Mouse (Mus musculus) forebrain, embryonic 15.5 days (tissue): Measurements from ENCODE around the gene Cyb5r2. TPM values are rescaled to one million over a fixed set of nuclear protein-coding genes. Genes with fewer than 3 reads are reported as not detected.
A peak's percentile ranks its signal among the peaks of the same experiment; 100 is the strongest.

Experiments
- ATAC-seq: fragments of 200-750 bp; cut with Nextera tagmentation; replicated peaks from 2 replicates; pipeline ENCODE4 v1.8.0; 2017; ENCODE audit warnings: mild to moderate bottlenecking, moderate TSS enrichment, moderate library complexity
- H3K27ac ChIP-seq: fragments of 300-500 bp; sonication (generic); replicated peaks from 2 replicates; pipeline ENCODE4 v1.5.1; 2015; ENCODE audit warnings: mild to moderate bottlenecking, inconsistent platforms
- H3K27me3 ChIP-seq: fragments of 300-500 bp; sonication (generic); 2 replicates; pipeline ENCODE4 v1.6.1; 2015; ENCODE audit warnings: inconsistent platforms
- H3K36me3 ChIP-seq: fragments of 300-500 bp; sonication (generic); 2 replicates; pipeline ENCODE4 v1.6.1; 2015; ENCODE audit warnings: mild to moderate bottlenecking, inconsistent platforms
- H3K4me1 ChIP-seq: fragments of 300-500 bp; sonication (generic); 2 replicates; pipeline ENCODE4 v1.6.1; 2015; ENCODE audit warnings: inconsistent platforms
- H3K4me2 ChIP-seq: fragments of 300-500 bp; sonication (generic); replicated peaks from 2 replicates; pipeline ENCODE4 v1.6.1; 2015; ENCODE audit warnings: mild to moderate bottlenecking, inconsistent platforms
- H3K4me3 ChIP-seq: fragments of 300-500 bp; sonication (generic); 2 replicates; pipeline ENCODE4 v1.5.1; 2015; ENCODE audit warnings: mild to moderate bottlenecking, inconsistent platforms
- H3K9ac ChIP-seq: fragments of 300-500 bp; sonication (generic); replicated peaks from 2 replicates; pipeline ENCODE4 v1.6.1; 2015; ENCODE audit warnings: mild to moderate bottlenecking, inconsistent platforms
- H3K9me3 ChIP-seq: fragments of 300-500 bp; sonication (generic); 2 replicates; pipeline ENCODE4 v1.6.1; 2016; ENCODE audit warnings: inconsistent platforms
- WGBS: fragments of 180-500 bp; shearing (Covaris S2); methylation state at CpG from one replicate; pipeline ENCODE4 v1.1.7; 2015; ENCODE audit warnings: mixed read lengths; 5-methylcytosine and 5-hydroxymethylcytosine counted together
- polyA plus RNA-seq: library from polyadenylated mRNA; unstranded; fragments of >200 nt; fragmentation: Nextera tagmentation; extraction: Ambion mirVana; gene quantifications from 2 replicates; pipeline ENCODE4 v1.2.1, GENCODE M21; 2015

Cyb5r2 gene
- polyA plus RNA-seq, 1 experiment from 2014 or later: not detected

- ATAC-seq: no peak
- no peak overlapping the region for H3K9ac ChIP-seq
- H3K4me3 ChIP-seq: no peak overlapping the region
- no peak overlapping the region for H3K27ac ChIP-seq
- H3K27me3 ChIP-seq: no peaks in the 10 kb centered on the region
- no peaks in the 10 kb centered on the region for H3K36me3 ChIP-seq
- 88% methylated on average over 5 of the region's 5 CpGs for WGBS
- H3K9me3 ChIP-seq: no peaks in the 10 kb centered on the region
- no peak overlapping the region for H3K4me2 ChIP-seq
- H3K4me1 ChIP-seq: no peaks in the 10 kb centered on the region
Measured at GRCm38 (mm10) chr7:107714067-107714466, 43.8 kb downstream of the Cyb5r2 start.

DNA sequence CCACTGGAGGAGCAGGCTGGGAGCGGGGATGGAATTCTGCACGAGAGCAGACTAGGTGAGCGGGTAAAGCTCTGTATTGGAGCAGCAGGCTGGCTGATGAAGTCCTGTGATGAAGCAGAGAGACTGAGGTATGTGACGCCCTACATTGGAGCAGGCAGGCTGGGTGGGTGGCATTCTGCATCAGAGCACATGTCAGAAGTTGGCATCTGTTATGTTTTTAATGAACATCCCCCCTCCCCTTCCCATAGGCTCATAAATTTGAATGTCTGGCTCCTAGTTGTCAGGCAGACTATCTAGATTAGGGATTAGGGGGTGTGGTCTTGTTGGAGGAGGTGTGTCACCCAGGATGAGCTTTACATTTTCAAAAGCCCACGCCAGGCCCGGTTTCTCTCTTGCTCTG, 45.1 kb downstream of the Cyb5r2 start:
- Histone ChIP-seq H3K36me3 (no peaks in the 10 kb centered on the region), H3K4me2 (no peak overlapping the region), H3K4me3 (no peak overlapping the region), H3K27ac (no peak overlapping the region), H3K27me3 (no peaks in the 10 kb centered on the region), H3K9me3 (no peaks in the 10 kb centered on the region), H3K4me1 (0 out of 2 replicates have a peak, but pooled peaks cover 4% of the 10 kb centered on the region), H3K9ac (no peak overlapping the region)
- 56% methylated on average over 6 of the region's 6 CpGs for WGBS
- peak; percentile 55 for ATAC-seq

- Histone ChIP-seq H3K27me3 (no peaks in the 10 kb centered on the region), H3K4me3 (peak overlapping the region; percentile 22), H3K4me1 (0 out of 2 replicates have a peak, but pooled peaks cover 7% of the 10 kb centered on the region), H3K27ac (no peak overlapping the region), H3K9ac (no peak overlapping the region), H3K9me3 (no peaks in the 10 kb centered on the region), H3K4me2 (peak overlapping the region; percentile 33), H3K36me3 (no peaks in the 10 kb centered on the region)
- 2% methylated on average over 10 of the region's 10 CpGs for WGBS
- ATAC-seq: peak; percentile 85
Measured at GRCm38 (mm10) chr7:107708491-107709112, 49.2 kb downstream of the Cyb5r2 start.

DNA sequence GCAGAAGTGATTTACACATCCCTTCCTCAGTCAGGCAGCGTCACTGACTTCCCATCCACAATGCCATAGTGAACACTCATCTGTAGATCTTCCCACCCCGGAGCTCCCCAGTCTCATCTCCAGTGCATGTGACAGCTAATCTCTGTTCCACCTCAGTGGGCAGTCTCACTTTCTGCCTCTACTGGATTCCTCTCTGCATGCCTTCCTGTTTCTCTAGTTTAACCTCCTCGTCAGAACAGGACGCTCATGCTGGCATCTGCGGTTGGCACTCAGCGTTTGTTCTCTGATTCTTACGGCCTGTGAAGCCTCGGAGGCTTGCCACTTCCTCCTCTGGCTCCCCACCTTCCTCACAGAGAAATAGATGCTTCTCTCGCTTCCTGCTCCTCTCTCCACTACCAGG, 50.2 kb downstream of the Cyb5r2 start:
- WGBS: 69% methylated on average over 9 of the region's 9 CpGs
- H3K9me3 ChIP-seq: no peaks in the 10 kb centered on the region
- H3K27me3 ChIP-seq: no peaks in the 10 kb centered on the region
- H3K4me1 ChIP-seq: 0 out of 2 replicates have a peak, but pooled peaks cover 7% of the 10 kb centered on the region
- no peak overlapping the region for H3K4me2 ChIP-seq
- no peaks in the 10 kb centered on the region for H3K36me3 ChIP-seq
- H3K9ac ChIP-seq: no peak overlapping the region
- ATAC-seq: no peak
- no peak overlapping the region for H3K27ac ChIP-seq
- H3K4me3 ChIP-seq: no peak overlapping the region

GRCm38 (mm10) chr7:107705941-107706340, 51.9 kb downstream of the Cyb5r2 start:
- Histone ChIP-seq H3K4me2 (no peak overlapping the region), H3K9ac (no peak overlapping the region), H3K27ac (no peak overlapping the region), H3K27me3 (no peaks in the 10 kb centered on the region), H3K9me3 (no peaks in the 10 kb centered on the region), H3K4me3 (no peak overlapping the region), H3K36me3 (no peaks in the 10 kb centered on the region), H3K4me1 (0 out of 2 replicates have a peak, but pooled peaks cover 7% of the 10 kb centered on the region)
- 52% methylated on average over 5 of the region's 5 CpGs for WGBS
- ATAC-seq: no peak

DNA sequence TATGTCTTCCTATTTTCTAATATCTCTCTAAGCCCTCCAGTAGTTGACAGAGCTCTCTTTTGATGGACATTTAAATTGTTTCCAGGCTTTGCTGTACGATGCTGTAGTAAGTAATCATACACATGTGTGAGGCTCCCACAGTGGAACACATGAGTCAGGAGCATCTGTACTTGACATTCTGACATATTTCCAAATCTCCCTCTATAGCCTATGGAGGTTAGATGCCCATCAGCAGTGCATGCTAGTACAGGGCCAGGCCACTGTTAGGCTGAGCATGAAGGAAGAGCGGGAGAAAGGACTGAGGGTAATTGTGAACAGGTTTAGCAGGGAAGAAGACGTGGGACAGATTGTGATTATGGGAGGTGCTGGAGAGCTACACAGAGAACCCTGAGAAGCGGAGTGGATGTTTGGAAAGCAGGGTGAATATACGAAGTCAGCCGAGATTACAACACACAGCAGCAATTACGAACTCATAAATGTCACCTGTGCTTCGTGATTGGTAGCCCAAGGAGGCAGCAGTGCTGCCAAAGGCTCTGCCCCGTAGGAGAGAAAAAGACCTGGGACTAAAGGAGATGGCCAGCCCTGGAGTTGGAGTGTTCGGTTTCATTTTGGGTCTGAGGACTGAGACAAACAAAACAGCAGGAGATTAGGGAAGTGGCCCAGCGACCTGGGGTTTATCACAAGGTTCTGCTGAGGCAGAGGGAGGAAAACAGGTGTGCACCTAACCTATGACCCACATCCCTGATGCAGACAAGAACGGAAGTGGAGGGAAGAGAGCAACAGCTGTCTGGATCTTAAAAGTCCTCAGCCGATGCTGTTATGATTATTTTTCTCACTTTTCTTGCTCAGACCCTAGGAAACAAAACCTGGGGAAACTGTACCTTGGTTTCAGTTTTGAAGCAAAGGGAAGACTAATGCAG, 55.1 kb downstream of the Cyb5r2 start:
- Histone ChIP-seq H3K36me3 (no peaks in the 10 kb centered on the region), H3K27me3 (no peaks in the 10 kb centered on the region), H3K9me3 (no peaks in the 10 kb centered on the region), H3K9ac (no peak overlapping the region), H3K27ac (no peak overlapping the region), H3K4me1 (0 out of 2 replicates have a peak, but pooled peaks cover 3% of the 10 kb centered on the region), H3K4me3 (no peak overlapping the region), H3K4me2 (no peak overlapping the region)
- ATAC-seq: no peak
- WGBS: 70% methylated on average over 13 of the region's 13 CpGs

DNA sequence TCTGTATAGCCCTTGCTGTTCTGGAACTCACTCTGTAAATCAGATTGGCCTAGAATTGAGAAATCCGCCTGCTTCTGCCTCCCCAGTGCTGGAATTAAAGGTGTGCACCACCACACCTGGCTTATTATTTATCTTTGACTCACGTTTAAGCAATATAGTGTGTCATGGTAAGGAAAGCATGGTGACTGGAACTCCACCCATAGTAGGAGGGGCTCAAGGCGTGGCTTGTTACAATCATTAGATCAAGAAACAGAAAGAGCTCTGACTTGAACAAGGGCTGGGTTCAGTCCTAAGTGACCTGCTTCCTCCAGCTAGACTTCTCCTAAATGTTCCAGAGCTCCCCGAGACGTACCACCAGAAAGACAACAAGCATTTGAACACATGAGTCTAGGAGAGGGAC, 57.2 kb downstream of the Cyb5r2 start:
- ATAC-seq: no peak
- Histone ChIP-seq H3K27ac (no peak overlapping the region), H3K4me2 (no peak overlapping the region), H3K9me3 (no peaks in the 10 kb centered on the region), H3K4me3 (no peak overlapping the region), H3K4me1 (no peaks in the 10 kb centered on the region), H3K27me3 (no peaks in the 10 kb centered on the region), H3K36me3 (no peaks in the 10 kb centered on the region), H3K9ac (no peak overlapping the region)
- WGBS: 86% methylated on average over 5 of the region's 5 CpGs

DNA sequence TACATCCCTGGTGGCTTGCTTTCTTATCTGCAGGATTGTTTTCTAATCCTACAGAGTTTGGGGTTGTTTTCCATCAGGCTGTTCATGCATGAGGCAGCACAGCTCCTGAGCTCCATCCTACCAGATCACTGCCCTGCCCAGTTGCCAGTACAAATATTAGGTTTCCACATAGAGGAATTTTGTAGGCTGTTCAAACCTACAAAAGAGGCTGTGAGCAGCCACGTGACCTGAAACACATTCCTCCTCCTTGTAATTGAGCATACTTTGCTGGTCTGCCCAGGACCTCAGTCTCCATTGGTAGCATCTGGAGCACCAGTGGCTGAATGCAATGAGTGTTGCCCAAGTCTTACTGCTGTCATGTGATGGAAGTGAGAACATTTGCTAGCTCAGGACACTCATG, 57.9 kb downstream of the Cyb5r2 start:
- Histone ChIP-seq H3K36me3 (no peaks in the 10 kb centered on the region), H3K27me3 (no peaks in the 10 kb centered on the region), H3K4me1 (no peaks in the 10 kb centered on the region), H3K9me3 (no peaks in the 10 kb centered on the region), H3K27ac (no peak overlapping the region), H3K4me3 (no peak overlapping the region), H3K9ac (no peak overlapping the region), H3K4me2 (no peak overlapping the region)
- ATAC-seq: no peak
- 74% methylated on average over 1 of the region's 1 CpGs for WGBS

Other genes with a start within 250 kb of the Cyb5r2 start
- gene Olfml1, start 190.6 kb downstream of the Cyb5r2 start, polyA plus RNA-seq: 2.2 and 2.7 TPM in 2 replicates
- 1.3 and 1.6 TPM in 2 replicates for gene Ppfibp2, start 162.8 kb downstream of the Cyb5r2 start, polyA plus RNA-seq
- not detected in 2 replicates for gene 5330417H12Rik, start 132.9 kb downstream of the Cyb5r2 start, polyA plus RNA-seq
- not detected in 2 replicates for gene Ovch2, start 43.2 kb upstream of the Cyb5r2 start, polyA plus RNA-seq
- gene Olfr467, start 54.2 kb upstream of the Cyb5r2 start, polyA plus RNA-seq: not detected in 2 replicates
- gene Olfr469, start 67.5 kb upstream of the Cyb5r2 start, polyA plus RNA-seq: not detected in 2 replicates
- gene Olfr470, start 89.5 kb upstream of the Cyb5r2 start, polyA plus RNA-seq: not detected in 2 replicates
- gene Olfr472, start 139.9 kb upstream of the Cyb5r2 start, polyA plus RNA-seq: not detected in 2 replicates
- gene Olfr473, start 172.4 kb upstream of the Cyb5r2 start, polyA plus RNA-seq: not detected in 2 replicates
- gene Olfr474, start 196.6 kb upstream of the Cyb5r2 start, polyA plus RNA-seq: not detected in 2 replicates
- gene Olfr476, start 206.8 kb upstream of the Cyb5r2 start, polyA plus RNA-seq: not detected in 2 replicates
- gene Olfr477, start 228.7 kb upstream of the Cyb5r2 start, polyA plus RNA-seq: not detected in 2 replicates